Mouse (Mus musculus) midbrain, embryonic 13.5 days (tissue): ENCODE results near the gene Cxcr4. TPM values are rescaled to one million over a fixed set of nuclear protein-coding genes. Genes with fewer than 3 reads are reported as not detected.

Experiments used
- polyA plus RNA-seq: library from polyadenylated mRNA; unstranded; fragments of >200 nt; fragmentation: Nextera tagmentation; extraction: Ambion mirVana; gene quantifications from 2 replicates; pipeline ENCODE4 v1.2.1, GENCODE M21; 2015

Cxcr4 gene
- polyA plus RNA-seq, 1 experiment from 2014 or later = 15.4 TPM

Other genes with a start within 250 kb of the Cxcr4 start
- gene Mcm6, start 232.6 kb downstream of the Cxcr4 start, polyA plus RNA-seq = 93.8 and 94.1 TPM in 2 replicates
- gene Dars, start 174.9 kb downstream of the Cxcr4 start, polyA plus RNA-seq = 136 and 140 TPM in 2 replicates